Mouse (Mus musculus) hindbrain, embryonic 16.5 days (tissue): ENCODE data around the gene Utp18. TPM values are rescaled to one million over a fixed set of nuclear protein-coding genes. Genes with fewer than 3 reads are reported as not detected.

Experiments used
- ATAC-seq: fragments of 200-750 bp; cut with Nextera tagmentation; 2 replicates; pipeline ENCODE4 v1.8.0; 2017; ENCODE audit warnings: moderate TSS enrichment, moderate library complexity
- H3K27ac ChIP-seq: fragments of 300-500 bp; sonication (generic); 2 replicates; pipeline ENCODE4 v1.5.1; 2014; ENCODE audit warnings: low read depth, mild to moderate bottlenecking, control low read depth, low read length, moderate library complexity
- H3K27me3 ChIP-seq: fragments of 300-500 bp; sonication (generic); replicated peaks from 2 replicates; pipeline ENCODE4 v1.6.1; 2014; ENCODE audit warnings: low read length; ENCODE audit not compliant: control insufficient read depth, insufficient read depth
- H3K36me3 ChIP-seq: fragments of 300-500 bp; sonication (generic); 2 replicates; pipeline ENCODE4 v1.6.1; 2014; ENCODE audit warnings: mild to moderate bottlenecking, low read length, moderate library complexity, mixed read lengths; ENCODE audit not compliant: control insufficient read depth, insufficient read depth
- H3K4me1 ChIP-seq: fragments of 300-500 bp; sonication (generic); 2 replicates; pipeline ENCODE4 v1.6.1; 2014; ENCODE audit warnings: low read depth, low read length; ENCODE audit not compliant: control insufficient read depth, insufficient read depth
- H3K4me2 ChIP-seq: fragments of 300-500 bp; sonication (generic); 2 replicates; pipeline ENCODE4 v1.6.1; 2014; ENCODE audit warnings: mild to moderate bottlenecking, low read length, control low read depth, moderate library complexity
- H3K4me3 ChIP-seq: fragments of 300-500 bp; sonication (generic); 2 replicates; pipeline ENCODE4 v1.5.1; 2014; ENCODE audit warnings: mild to moderate bottlenecking, low read length, control low read depth, moderate library complexity
- H3K9ac ChIP-seq: fragments of 300-500 bp; sonication (generic); 2 replicates; pipeline ENCODE4 v1.6.1; 2014; ENCODE audit warnings: low read depth, mild to moderate bottlenecking, control low read depth, low read length, moderate library complexity
- H3K9me3 ChIP-seq: fragments of 300-500 bp; sonication (generic); 2 replicates; pipeline ENCODE4 v1.6.1; 2014; ENCODE audit warnings: mild to moderate bottlenecking, low read length, moderate library complexity; ENCODE audit not compliant: control insufficient read depth
- WGBS: fragments of 180-500 bp; shearing (Covaris S2); extraction: QIAGEN DNeasy Blood & Tissue Kit; methylation state at CpG from one replicate; pipeline ENCODE4 v1.1.7; 2014; 5-methylcytosine and 5-hydroxymethylcytosine counted together
- polyA plus RNA-seq: library from polyadenylated mRNA; unstranded; fragments of >200 nt; fragmentation: Nextera tagmentation; extraction: Ambion mirVana; gene quantifications from 2 replicates; pipeline ENCODE4 v1.2.1, GENCODE M21; 2015

Utp18 gene
- polyA plus RNA-seq, 1 experiment from 2014 or later = 25.5 TPM

DNA sequence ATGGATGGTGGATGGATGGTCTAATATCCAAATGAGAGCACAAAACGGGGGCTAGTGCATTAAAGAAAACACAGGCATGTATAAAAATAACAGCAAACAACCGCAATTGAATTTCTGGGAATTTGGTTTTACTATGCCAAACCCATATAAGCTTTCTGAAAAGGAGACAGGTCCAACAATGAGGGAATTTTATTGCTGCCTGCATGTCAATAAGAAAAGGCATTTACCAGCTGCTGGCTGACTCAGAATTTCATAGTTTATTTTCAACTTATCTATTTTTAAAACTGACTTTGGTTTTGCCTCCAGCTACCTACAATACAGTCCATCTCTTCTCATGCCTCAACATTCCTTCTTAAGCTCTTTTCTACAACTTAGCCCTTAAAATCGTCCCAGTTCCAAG is 33.0 kb downstream of the Utp18 start:
- no peak for ATAC-seq
- H3K4me2 ChIP-seq = no peak overlapping the region
- no peak overlapping the region for H3K4me3 ChIP-seq
- no peaks in the 10 kb centered on the region for H3K36me3 ChIP-seq
- no peaks in the 10 kb centered on the region for H3K4me1 ChIP-seq
- H3K27ac ChIP-seq = no peak overlapping the region
- H3K27me3 ChIP-seq = no peaks in the 10 kb centered on the region
- H3K9ac ChIP-seq = no peak overlapping the region
- 90% methylated on average over 3 of the region's 3 CpGs for WGBS
- H3K9me3 ChIP-seq = no peaks in the 10 kb centered on the region

DNA sequence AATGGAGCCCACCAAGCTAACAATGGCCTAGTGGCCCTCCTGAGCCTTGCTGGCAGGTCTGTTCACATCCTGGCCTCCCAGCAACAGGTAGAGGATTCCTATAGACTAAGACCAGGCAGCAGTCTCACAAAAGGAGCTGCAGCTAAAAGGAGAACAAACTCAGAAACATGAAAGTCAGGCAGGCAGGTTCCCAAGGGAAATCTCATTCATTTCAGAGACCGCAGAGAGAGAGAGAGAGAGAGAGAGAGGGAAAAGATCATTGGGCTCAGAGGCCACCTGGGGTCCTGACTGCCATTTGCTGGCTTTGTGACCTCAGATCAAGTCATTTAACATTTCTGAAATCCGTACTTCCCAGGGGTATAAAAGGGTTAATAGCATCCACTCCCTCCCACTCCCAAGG is 38.2 kb downstream of the Utp18 start:
- Histone ChIP-seq H3K27me3 (no peaks in the 10 kb centered on the region), H3K27ac (no peak overlapping the region), H3K4me3 (no peak overlapping the region), H3K36me3 (no peaks in the 10 kb centered on the region), H3K9me3 (no peaks in the 10 kb centered on the region), H3K9ac (no peak overlapping the region), H3K4me1 (no peaks in the 10 kb centered on the region), H3K4me2 (no peak overlapping the region)
- ATAC-seq = no peak
- 19% methylated on average over 2 of the region's 2 CpGs for WGBS

DNA sequence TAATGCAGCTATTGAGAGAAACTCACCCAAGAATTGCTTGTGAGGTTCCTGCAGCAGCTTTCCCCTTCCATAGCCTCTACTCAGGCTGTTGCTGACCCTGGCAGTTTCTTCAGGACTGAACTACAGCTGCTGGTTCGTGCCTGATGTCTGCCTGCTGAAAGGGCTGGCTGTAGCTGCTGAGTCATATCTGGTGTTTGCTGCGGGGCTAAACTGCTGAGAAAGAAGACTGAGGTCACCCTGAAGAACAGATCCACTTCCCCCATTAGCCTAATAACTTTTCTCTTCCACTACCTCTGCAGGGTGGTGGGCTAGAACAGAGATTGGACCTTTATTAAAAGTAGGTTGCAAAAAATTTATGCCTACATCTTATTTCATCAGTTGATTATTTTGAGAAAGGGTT is 49.8 kb downstream of the Utp18 start:
- 57% methylated on average over 2 of the region's 2 CpGs for WGBS

DNA sequence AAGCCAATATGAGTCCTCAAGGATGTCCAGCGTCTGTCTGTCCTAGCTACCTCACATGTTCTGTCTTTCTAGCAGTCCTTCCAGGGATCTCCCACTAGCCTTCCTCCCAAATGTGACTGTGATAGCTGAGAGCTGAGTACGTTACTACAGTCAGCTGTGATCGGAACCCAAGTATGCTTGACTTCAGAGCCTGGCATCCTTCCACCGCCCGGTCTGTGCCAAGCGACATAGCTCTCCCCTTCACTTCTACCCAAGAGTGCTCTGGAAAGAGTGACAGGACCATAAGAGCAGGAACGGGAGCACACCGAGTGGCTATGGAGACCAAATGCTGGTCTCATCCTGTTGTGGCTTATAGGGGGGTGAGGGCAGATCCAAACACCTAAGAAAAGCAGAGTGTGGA is 55.6 kb downstream of the Utp18 start:
- no peak overlapping the region; the same call in 1 of the 2 replicates for H3K4me2 ChIP-seq
- H3K9ac ChIP-seq = no peak overlapping the region
- 65% methylated on average over 8 of the region's 8 CpGs for WGBS

More for the DNA sequence above, 49.8 kb downstream of the Utp18 start:
- Histone ChIP-seq H3K4me1 (no peaks in the 10 kb centered on the region), H3K9me3 (no peaks in the 10 kb centered on the region), H3K9ac (no peak overlapping the region), H3K27ac (no peak overlapping the region), H3K4me2 (no peak overlapping the region), H3K27me3 (no peaks in the 10 kb centered on the region), H3K4me3 (no peak overlapping the region), H3K36me3 (no peaks in the 10 kb centered on the region)
- no peak for ATAC-seq

DNA sequence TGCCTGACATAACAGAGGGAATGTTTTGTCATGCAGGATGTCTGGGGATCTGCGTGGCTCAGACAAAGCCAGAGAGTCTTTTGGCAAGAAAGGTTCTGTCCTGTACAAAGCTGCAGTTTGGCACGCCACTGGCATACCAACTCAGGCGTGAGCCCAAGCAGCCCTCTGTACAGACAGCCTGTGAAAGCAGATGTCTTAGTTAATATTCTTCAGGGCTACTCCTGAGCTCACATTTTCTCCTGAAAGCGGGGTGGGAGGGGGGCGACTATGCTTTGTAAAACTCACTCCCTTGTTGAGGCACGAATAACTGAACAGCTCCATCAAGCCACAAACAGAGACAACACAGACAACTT is 56.3 kb downstream of the Utp18 start:
- H3K27ac ChIP-seq = peak overlapping the region; percentile 75
- WGBS = 30% methylated on average over 6 of the region's 6 CpGs
- no peaks in the 10 kb centered on the region for H3K27me3 ChIP-seq
- H3K9ac ChIP-seq = no peak overlapping the region
- no peaks in the 10 kb centered on the region for H3K36me3 ChIP-seq
- H3K9me3 ChIP-seq = no peaks in the 10 kb centered on the region
- H3K4me3 ChIP-seq = no peak overlapping the region
- H3K4me2 ChIP-seq = peak overlapping the region; percentile 13
- H3K4me1 ChIP-seq = peaks cover 17% of the 10 kb centered on the region
- ATAC-seq = peak; percentile 96

More for the DNA sequence above, 55.6 kb downstream of the Utp18 start:
- Histone ChIP-seq H3K27ac (peak overlapping the region; percentile 75), H3K36me3 (no peaks in the 10 kb centered on the region), H3K4me3 (no peak overlapping the region), H3K4me1 (peaks cover 17% of the 10 kb centered on the region), H3K27me3 (no peaks in the 10 kb centered on the region), H3K9me3 (no peaks in the 10 kb centered on the region)
- peak; percentile 68 for ATAC-seq

DNA sequence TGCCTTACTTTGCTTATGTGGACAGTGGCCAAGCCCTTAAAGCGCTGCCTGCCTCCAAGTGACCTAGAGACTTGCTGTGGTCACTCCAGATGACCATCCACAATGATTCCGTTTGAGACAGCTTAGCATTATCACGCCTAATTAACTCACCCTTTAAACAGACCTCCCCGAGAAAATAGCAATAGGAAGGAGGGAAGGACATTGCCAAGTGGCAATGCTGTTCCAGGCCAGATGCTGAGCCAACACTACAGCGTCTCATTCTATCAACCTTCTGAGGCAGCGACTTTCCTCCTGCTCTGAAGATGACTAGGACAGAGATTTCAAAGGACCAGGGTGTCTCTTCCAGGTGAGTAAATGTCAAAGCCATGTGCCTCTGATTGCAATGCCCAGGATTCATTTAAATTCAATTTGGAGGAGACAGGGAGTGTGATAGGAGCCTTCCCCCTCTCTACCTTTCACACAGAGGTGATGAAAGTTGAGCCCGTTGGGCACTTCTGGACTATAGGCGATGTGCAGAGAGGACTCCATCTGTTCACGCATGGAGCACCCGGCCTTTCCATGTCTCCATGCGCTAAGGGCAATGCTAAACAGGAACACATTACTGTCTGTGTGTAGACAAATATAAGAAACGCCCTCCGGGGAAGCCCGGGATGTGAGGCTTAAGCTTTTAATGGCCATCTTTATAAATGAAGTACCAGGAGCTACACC is 56.8 kb downstream of the Utp18 start:
- H3K9ac ChIP-seq = no peak overlapping the region
- H3K36me3 ChIP-seq = no peaks in the 10 kb centered on the region
- WGBS = 40% methylated on average over 14 of the region's 14 CpGs
- H3K4me2 ChIP-seq = peak overlapping the region; percentile 13
- H3K4me1 ChIP-seq = peaks cover 17% of the 10 kb centered on the region
- H3K9me3 ChIP-seq = no peaks in the 10 kb centered on the region
- no peak overlapping the region for H3K4me3 ChIP-seq
- ATAC-seq = peak; percentile 74
- H3K27me3 ChIP-seq = no peaks in the 10 kb centered on the region
- H3K27ac ChIP-seq = peak overlapping the region; percentile 65

DNA sequence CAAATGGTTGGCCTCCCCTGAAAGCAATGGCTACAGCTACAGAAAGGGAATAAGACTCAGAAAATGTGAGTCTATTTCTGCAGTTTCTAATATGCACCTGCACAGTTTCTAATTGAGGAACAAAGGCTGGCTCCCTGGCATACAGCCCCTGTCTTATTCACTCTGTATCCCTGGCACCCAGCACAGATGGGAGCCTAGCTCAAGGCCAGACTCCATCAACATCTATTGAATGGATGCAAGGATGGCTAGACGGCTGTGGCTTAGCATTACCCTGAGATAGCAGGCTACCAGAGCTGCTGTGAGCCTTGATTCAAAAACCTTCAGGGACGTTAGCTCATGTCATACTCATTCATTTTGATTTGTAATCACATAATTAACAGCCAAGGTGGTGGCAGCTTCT is 63.3 kb downstream of the Utp18 start:
- Histone ChIP-seq H3K4me2 (no peak overlapping the region), H3K9me3 (no peaks in the 10 kb centered on the region), H3K27me3 (no peaks in the 10 kb centered on the region), H3K4me3 (no peak overlapping the region), H3K9ac (no peak overlapping the region), H3K27ac (no peak overlapping the region), H3K36me3 (no peaks in the 10 kb centered on the region), H3K4me1 (peaks cover 3% of the 10 kb centered on the region; the same call in 1 of the 2 replicates)
- 43% methylated on average over 2 of the region's 2 CpGs for WGBS
- ATAC-seq = no peak

DNA sequence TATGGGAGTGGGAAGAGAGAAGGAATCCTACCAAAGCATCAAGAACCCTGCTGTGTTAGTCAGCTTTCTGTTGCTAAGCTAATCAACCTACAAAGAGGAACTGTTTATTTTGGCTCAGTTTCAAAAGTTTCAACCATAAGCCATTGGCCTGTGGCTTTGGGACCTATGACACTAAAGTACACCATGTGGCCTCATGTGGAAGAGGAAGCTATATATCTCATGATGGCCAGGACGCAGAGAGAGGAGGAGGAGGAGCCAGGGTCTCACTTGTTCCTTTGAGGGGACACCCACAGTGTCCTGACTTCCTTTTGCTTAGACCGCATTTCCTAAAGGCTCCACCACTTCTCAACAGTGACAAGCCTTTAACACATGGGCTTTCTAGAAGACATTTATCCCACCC is 64.0 kb downstream of the Utp18 start:
- Histone ChIP-seq H3K27ac (no peak overlapping the region), H3K4me1 (peaks cover 3% of the 10 kb centered on the region; the same call in 1 of the 2 replicates), H3K4me2 (no peak overlapping the region), H3K27me3 (no peaks in the 10 kb centered on the region), H3K36me3 (no peaks in the 10 kb centered on the region), H3K9me3 (no peaks in the 10 kb centered on the region), H3K4me3 (no peak overlapping the region), H3K9ac (no peak overlapping the region)
- ATAC-seq = no peak
- 49% methylated on average over 2 of the region's 2 CpGs for WGBS

DNA sequence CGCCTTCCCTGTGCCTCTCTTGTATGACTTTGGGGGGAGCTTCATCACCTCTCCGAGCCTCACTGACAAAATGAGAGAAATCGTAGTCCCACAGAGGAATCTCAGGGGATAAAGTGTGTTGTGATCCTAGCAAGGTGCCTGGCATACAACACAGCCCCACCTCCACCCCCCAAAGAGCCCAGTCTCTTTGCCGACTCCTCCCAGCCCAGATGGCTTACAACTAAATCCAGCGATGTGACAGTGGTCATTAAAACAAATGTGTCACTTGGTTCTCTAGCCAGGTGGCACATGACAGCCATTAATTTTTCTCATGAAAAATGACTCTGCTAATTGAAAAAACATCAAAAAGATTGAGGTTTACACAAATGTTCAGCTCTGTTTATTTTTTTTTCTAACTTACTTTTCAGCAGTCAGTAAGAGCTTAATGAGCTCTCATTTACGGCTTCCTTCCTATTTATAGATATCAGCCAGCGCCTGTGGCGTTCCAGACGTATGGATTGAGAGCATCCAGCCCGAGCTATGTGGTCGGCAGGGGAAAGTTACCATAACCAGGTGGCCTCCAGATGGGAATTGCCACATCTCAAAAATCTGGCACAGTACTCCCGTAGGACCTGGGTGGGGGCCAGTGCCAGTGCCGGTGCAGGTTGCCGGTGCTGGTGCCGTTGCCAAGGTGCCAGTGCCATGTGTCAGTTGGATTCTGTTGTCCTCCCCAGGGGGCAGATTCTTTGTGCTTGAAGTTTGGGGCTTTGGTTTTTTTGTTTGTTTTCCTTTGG is 67.4 kb downstream of the Utp18 start:
- H3K4me1 ChIP-seq = peaks cover 3% of the 10 kb centered on the region; the same call in 1 of the 2 replicates
- no peak overlapping the region for H3K9ac ChIP-seq
- peak overlapping the region; percentile 42 for H3K4me2 ChIP-seq
- no peaks in the 10 kb centered on the region for H3K36me3 ChIP-seq
- H3K4me3 ChIP-seq = no peak overlapping the region
- H3K27me3 ChIP-seq = no peaks in the 10 kb centered on the region
- H3K9me3 ChIP-seq = no peaks in the 10 kb centered on the region
- no peak overlapping the region for H3K27ac ChIP-seq
- ATAC-seq = peak; percentile 63
- 38% methylated on average over 15 of the region's 15 CpGs for WGBS
